Mouse (Mus musculus) kidney, adult 8-10 months (tissue): Measurements from ENCODE around the gene Gm11549.
A peak's percentile ranks its signal among the peaks of the same experiment; 100 is the strongest.

Experiments used
- DNase-seq, 2 experiments: peaks; one replicate each; pipeline ENCODE4 v3.0.0; 2022

Gene Gm11549

DNA sequence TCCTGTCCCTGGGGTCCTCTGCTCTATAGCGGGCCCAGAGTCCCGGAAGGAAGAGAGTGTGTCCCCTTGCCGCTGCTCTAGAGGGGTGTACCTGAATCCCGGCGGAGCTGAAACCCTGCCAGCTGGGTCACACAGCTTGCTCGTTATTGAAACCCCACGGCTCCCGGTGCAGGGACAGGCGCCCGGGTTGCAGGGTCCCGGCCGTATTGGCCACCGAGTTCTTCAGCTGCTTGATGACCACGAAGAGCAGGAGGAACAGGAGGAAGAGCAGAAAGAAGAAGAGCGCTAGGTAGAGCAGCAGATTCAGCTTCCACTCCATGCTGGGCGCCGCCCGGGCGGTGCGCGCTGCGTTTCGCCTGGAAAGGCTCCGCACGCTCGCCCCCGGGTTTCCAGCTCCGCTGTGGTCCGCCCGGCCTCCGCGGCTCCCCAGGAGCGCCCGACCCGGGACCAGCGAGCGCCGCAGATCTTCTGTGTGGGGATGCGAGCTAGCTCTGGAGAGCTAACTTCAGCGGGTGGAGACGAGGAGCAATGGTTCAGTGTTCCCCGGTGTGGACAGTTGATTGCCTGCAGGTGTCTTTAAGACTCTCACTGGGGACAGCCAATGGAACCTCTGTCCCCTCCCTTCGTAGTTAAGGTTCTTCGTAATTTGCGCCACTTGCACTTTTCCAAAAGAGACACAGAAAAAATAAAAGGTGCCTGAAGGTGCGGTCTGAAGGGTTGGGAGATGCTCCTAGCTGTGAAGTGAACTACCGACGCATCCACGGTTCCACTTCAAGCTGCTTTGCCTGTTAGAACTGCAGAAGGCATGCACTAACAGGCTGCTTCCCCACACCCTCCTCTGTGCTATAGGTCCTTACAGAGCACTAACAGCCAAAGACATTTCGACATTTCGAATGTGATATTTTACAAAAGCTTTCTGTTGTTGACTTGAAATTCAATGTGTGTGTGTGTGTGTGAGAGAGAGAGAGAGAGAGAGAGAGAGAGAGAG lies at the start of gene Gm11549:
Gm11549 (minus strand) TSS at position 741 of the 988 bp plus-strand sequence.
- DNase-seq = no peak

GRCm38 (mm10) chr3:36569836-36570235 lies 48.2 kb upstream of the Gm11549 start:
- no peak for DNase-seq

DNA sequence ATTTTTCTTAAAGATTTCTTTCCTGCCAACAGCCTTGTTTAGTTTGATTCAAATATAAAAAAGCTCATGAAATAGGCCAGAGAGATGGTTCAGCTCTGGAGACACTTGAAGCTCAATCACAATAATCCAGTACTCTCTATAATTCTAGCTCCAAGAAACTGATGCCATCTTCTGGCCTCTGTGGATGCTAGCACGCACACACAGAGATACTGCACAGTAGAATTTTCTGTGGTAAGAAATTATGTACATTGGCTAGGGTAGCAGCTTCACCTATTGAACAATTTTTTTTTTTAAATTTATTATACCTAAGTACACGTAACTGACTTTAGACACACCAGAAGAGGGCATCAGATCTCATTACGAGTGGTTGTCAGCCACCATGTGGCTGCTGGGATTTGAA lies 42.1 kb upstream of the Gm11549 start:
- no peak for DNase-seq

- DNase-seq = no peak
Measured at GRCm38 (mm10) chr3:36559606-36560005, 38.0 kb upstream of the Gm11549 start.

GRCm38 (mm10) chr3:36557601-36558000 lies 36.0 kb upstream of the Gm11549 start:
- DNase-seq = no peak

- peak; percentile 89 to 94 for DNase-seq
Measured at GRCm38 (mm10) chr3:36552406-36553047, 30.9 kb upstream of the Gm11549 start, which contains the start of gene Exosc9. Gene Exosc9, plus strand, starts transcription at chr3:36552606.

DNA sequence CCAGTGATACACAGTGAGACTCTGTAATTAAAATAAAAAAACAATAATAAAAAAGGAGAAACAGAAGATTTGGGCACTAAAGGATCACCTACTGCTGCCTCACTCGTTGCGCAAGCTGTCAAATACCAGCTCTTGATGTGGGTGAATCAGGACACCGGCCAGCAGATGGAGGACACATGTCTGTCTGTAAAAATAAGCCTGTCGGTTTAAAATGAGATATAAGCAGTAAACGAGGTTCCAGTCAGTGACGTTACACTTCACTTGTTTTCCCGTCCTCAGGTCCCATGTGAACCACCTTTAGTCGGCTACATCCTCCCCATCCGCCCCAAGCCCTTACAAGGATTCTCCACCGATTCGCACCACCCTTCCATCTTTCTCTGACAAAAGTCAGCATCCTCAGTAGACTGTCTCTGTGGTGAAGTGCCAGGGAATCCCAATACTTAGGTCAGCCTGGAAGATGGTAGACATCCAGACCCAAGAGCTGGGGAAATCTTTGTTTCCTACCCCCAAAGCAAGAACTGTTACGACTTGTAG lies 30.3 kb upstream of the Gm11549 start:
- no peak for DNase-seq

DNA sequence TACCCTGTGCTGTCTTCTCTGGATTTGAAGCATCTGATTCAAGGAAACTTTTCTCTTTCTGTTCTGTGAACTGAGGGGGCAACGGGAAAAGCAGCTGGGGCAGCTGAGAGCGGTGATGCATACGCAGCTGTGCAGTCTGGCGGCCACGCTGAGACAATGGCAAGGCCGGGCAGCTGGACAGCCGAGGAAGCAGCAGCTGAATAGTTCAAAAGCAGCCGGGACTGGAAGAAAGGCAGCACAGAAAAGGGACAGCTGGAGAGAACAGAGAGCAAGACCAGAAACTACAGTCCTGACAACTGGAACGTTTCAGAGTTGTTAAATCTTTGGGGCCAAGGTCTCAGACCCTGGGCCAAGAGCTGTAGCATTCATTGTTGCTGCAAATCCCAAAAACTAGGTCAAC lies 29.7 kb upstream of the Gm11549 start:
- no peak for DNase-seq

- no peak for DNase-seq
Measured at GRCm38 (mm10) chr3:36544961-36545360, 23.3 kb upstream of the Gm11549 start.

DNA sequence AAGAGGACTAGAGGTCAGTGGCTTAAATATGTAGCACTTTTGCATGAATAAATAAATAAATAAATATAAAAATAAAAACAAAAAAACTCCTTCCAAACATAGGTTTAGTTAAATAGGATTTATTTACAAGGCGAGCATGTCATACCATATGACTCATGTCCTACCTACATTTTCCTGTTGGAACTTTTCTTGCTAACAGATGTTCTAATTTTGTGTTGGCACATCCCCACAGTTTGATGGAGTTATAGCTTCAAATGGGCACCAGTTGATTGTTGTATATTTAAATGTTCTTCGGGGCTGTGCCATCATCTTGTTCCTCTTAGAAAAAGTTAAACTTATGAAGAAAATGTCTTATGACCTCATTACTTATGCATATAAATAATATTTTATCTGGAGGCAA lies 19.8 kb upstream of the Gm11549 start:
- DNase-seq = no peak

DNA sequence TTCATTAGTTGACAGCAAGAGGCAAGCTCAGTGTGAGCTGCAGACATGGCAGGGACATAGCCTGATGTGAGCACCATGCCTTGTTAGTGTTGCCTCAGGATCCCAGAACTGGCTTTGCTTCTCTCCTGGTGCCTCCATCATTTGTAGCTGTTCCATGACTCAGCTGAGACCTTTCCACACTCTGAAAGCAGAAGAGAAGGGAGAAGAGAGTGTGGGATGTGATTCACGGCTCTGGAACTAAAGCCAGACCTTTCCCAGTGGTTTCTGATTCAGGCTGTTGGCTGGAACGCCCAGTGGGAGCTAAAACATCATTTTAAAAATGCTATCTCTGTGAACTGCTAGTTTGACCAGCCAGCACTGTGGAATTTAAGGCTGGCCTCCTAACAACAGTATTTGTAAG lies 19.1 kb upstream of the Gm11549 start:
- DNase-seq = no peak

GRCm38 (mm10) chr3:36537701-36538470 lies 16.3 kb upstream of the Gm11549 start:
- no peak for DNase-seq

GRCm38 (mm10) chr3:36536041-36536440 lies 14.4 kb upstream of the Gm11549 start:
- no peak for DNase-seq

GRCm38 (mm10) chr3:36533201-36533672 lies 11.6 kb upstream of the Gm11549 start:
- no peak for DNase-seq

- no peak for DNase-seq
Measured at GRCm38 (mm10) chr3:36532738-36533137, 11.1 kb upstream of the Gm11549 start.

GRCm38 (mm10) chr3:36531979-36532542 lies 10.4 kb upstream of the Gm11549 start:
- no peak for DNase-seq

GRCm38 (mm10) chr3:36531242-36531641 lies 9.6 kb upstream of the Gm11549 start:
- no peak for DNase-seq

- no peak for DNase-seq
Measured at GRCm38 (mm10) chr3:36530781-36531180, 9.2 kb upstream of the Gm11549 start.

DNA sequence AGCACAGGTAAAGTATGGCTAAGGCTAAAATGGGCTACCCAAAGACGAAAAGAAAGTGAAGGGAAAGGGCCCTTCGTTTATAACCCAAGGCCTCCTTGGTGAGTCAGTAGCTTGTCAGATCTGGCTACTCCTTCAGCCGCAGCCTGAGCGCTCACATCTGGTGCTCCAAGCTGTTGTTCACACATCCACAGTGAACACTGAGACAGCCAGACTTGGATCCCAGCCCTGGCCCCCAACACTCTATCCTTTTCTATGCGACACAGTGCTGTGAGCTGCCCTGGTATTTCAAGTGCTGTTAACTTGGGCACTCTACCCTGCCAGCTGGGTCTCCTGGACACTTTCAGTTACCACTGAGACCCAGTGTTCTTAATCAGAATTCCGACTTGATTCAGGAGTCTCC lies 8.7 kb upstream of the Gm11549 start:
- DNase-seq = no peak

- no peak for DNase-seq
Measured at GRCm38 (mm10) chr3:36524466-36524865, 2.9 kb upstream of the Gm11549 start.

- DNase-seq = no peak
Measured at GRCm38 (mm10) chr3:36522137-36522536, 524 bp upstream of the Gm11549 start.

DNA sequence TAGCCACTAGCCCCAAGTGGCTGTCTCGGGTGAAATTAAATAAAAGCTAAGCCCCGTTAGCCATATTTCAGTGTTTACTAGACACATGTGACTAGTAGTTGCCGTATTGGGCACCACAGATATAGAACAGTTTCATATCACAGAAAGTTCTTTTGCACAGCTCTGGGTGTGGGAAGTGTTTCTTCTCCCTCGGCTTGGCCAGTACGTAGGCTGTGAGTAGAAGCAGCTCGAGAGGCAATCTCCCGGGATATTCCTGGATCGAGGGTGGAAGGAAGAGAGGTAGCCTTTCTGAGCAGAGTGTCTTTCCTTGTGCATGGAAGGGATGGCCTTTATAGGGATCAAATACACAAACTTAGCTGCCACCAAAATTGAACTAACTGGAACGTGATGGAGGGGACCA lies 5.4 kb downstream of the Gm11549 start:
- DNase-seq = no peak
